Mouse (Mus musculus): ENCODE results near the gene Tenm2. TPM values are rescaled to one million over a fixed set of nuclear protein-coding genes. Genes with fewer than 3 reads are reported as not detected.

The Tenm2 gene
- polyA plus RNA-seq, 1 experiment from 2014 or later = 1.8 TPM

- WGBS = 75% methylated on average over 3 of the region's 3 CpGs
- DNase-seq (ENCODE audit: extremely low spot score, low spot score) = no peak
- no peak overlapping the region for H3K4me3 ChIP-seq
- no peaks in the 10 kb centered on the region for H3K27me3 ChIP-seq (ENCODE audit: poor library complexity, severe bottlenecking)
- H3K9me3 ChIP-seq = no peaks in the 10 kb centered on the region
- H3K27ac ChIP-seq = no peak overlapping the region
- H3K36me3 ChIP-seq (replicated peaks) = no peaks in the 10 kb centered on the region
- no peaks in the 10 kb centered on the region for H3K4me1 ChIP-seq
Measured at GRCm38 (mm10) chr11:36851690-36852089, 384.1 kb downstream of the Tenm2 start.

GRCm38 (mm10) chr11:36847451-36847850, 388.3 kb downstream of the Tenm2 start:
- no peak overlapping the region for H3K27ac ChIP-seq
- no peaks in the 10 kb centered on the region for H3K27me3 ChIP-seq (ENCODE audit: poor library complexity, severe bottlenecking)
- DNase-seq (ENCODE audit: extremely low spot score, low spot score) = no peak
- H3K36me3 ChIP-seq (replicated peaks) = no peaks in the 10 kb centered on the region
- 97% methylated on average over 6 of the region's 6 CpGs for WGBS
- no peaks in the 10 kb centered on the region for H3K4me1 ChIP-seq
- no peak overlapping the region for H3K4me3 ChIP-seq
- H3K9me3 ChIP-seq = no peaks in the 10 kb centered on the region

GRCm38 (mm10) chr11:36832855-36833254, 402.9 kb downstream of the Tenm2 start:
- H3K4me3 ChIP-seq = no peak overlapping the region
- DNase-seq (ENCODE audit: extremely low spot score, low spot score) = no peak
- no peaks in the 10 kb centered on the region for H3K4me1 ChIP-seq
- H3K9me3 ChIP-seq = no peaks in the 10 kb centered on the region
- 87% methylated on average over 4 of the region's 4 CpGs for WGBS
- no peaks in the 10 kb centered on the region for H3K36me3 ChIP-seq (replicated peaks)
- H3K27ac ChIP-seq = no peak overlapping the region
- no peaks in the 10 kb centered on the region for H3K27me3 ChIP-seq (ENCODE audit: poor library complexity, severe bottlenecking)

GRCm38 (mm10) chr11:36831511-36831910, 404.3 kb downstream of the Tenm2 start:
- no peaks in the 10 kb centered on the region for H3K4me1 ChIP-seq
- H3K27ac ChIP-seq = no peak overlapping the region
- no peak for DNase-seq (ENCODE audit: extremely low spot score, low spot score)
- H3K4me3 ChIP-seq = no peak overlapping the region
- no peaks in the 10 kb centered on the region for H3K9me3 ChIP-seq
- WGBS = 80% methylated on average over 11 of the region's 11 CpGs
- H3K36me3 ChIP-seq (replicated peaks) = no peaks in the 10 kb centered on the region
- no peaks in the 10 kb centered on the region for H3K27me3 ChIP-seq (ENCODE audit: poor library complexity, severe bottlenecking)

- no peak overlapping the region for H3K4me3 ChIP-seq
- DNase-seq (ENCODE audit: extremely low spot score, low spot score) = no peak
- H3K36me3 ChIP-seq (replicated peaks) = no peaks in the 10 kb centered on the region
- WGBS = 44% methylated on average over 7 of the region's 7 CpGs
- H3K27ac ChIP-seq = no peak overlapping the region
- no peaks in the 10 kb centered on the region for H3K9me3 ChIP-seq
- no peaks in the 10 kb centered on the region for H3K27me3 ChIP-seq (ENCODE audit: poor library complexity, severe bottlenecking)
- peaks cover 13% of the 10 kb centered on the region for H3K4me1 ChIP-seq
Measured at GRCm38 (mm10) chr11:36824666-36825065, 411.1 kb downstream of the Tenm2 start.

- Histone ChIP-seq H3K27me3 (ENCODE audit: poor library complexity, severe bottlenecking) (no peaks in the 10 kb centered on the region), H3K9me3 (no peaks in the 10 kb centered on the region), H3K4me1 (peaks cover 8% of the 10 kb centered on the region), H3K36me3 (replicated peaks) (no peaks in the 10 kb centered on the region), H3K27ac (no peak overlapping the region), H3K4me3 (no peak overlapping the region)
- no peak for DNase-seq (ENCODE audit: extremely low spot score, low spot score)
- 69% methylated on average over 1 of the region's 1 CpGs for WGBS
Measured at GRCm38 (mm10) chr11:36804615-36805014, 431.1 kb downstream of the Tenm2 start.

GRCm38 (mm10) chr11:36802208-36802631, 433.5 kb downstream of the Tenm2 start:
- no peaks in the 10 kb centered on the region for H3K27me3 ChIP-seq (ENCODE audit: poor library complexity, severe bottlenecking)
- no peak overlapping the region for H3K27ac ChIP-seq
- no peaks in the 10 kb centered on the region for H3K36me3 ChIP-seq (replicated peaks)
- peaks cover 13% of the 10 kb centered on the region for H3K4me1 ChIP-seq
- no peak for DNase-seq (ENCODE audit: extremely low spot score, low spot score)
- WGBS = 77% methylated on average over 8 of the region's 8 CpGs
- no peaks in the 10 kb centered on the region for H3K9me3 ChIP-seq
- no peak overlapping the region for H3K4me3 ChIP-seq

- no peaks in the 10 kb centered on the region for H3K9me3 ChIP-seq
- no peaks in the 10 kb centered on the region for H3K36me3 ChIP-seq (replicated peaks)
- H3K4me3 ChIP-seq = no peak overlapping the region
- DNase-seq (ENCODE audit: extremely low spot score, low spot score) = no peak
- 92% methylated on average over 4 of the region's 4 CpGs for WGBS
- peaks cover 13% of the 10 kb centered on the region for H3K4me1 ChIP-seq
- no peak overlapping the region for H3K27ac ChIP-seq
- no peaks in the 10 kb centered on the region for H3K27me3 ChIP-seq (ENCODE audit: poor library complexity, severe bottlenecking)
Measured at GRCm38 (mm10) chr11:36801683-36802082, 434.1 kb downstream of the Tenm2 start.

GRCm38 (mm10) chr11:36799409-36799808, 436.4 kb downstream of the Tenm2 start:
- Histone ChIP-seq H3K9me3 (no peaks in the 10 kb centered on the region), H3K36me3 (replicated peaks) (no peaks in the 10 kb centered on the region), H3K4me3 (no peak overlapping the region), H3K4me1 (peaks cover 13% of the 10 kb centered on the region), H3K27ac (no peak overlapping the region), H3K27me3 (ENCODE audit: poor library complexity, severe bottlenecking) (no peaks in the 10 kb centered on the region)
- DNase-seq (ENCODE audit: extremely low spot score, low spot score) = no peak
- 77% methylated on average over 8 of the region's 8 CpGs for WGBS

GRCm38 (mm10) chr11:36758009-36758408, 477.8 kb downstream of the Tenm2 start:
- no peak for DNase-seq (ENCODE audit: extremely low spot score, low spot score)
- Histone ChIP-seq H3K4me3 (no peak overlapping the region), H3K9me3 (no peaks in the 10 kb centered on the region), H3K4me1 (peaks cover 5% of the 10 kb centered on the region; the same call in 1 of the 2 replicates), H3K27ac (no peak overlapping the region), H3K36me3 (replicated peaks) (no peaks in the 10 kb centered on the region), H3K27me3 (ENCODE audit: poor library complexity, severe bottlenecking) (no peaks in the 10 kb centered on the region)
- WGBS = 85% methylated on average over 3 of the region's 3 CpGs

GRCm38 (mm10) chr11:36746286-36746685, 489.5 kb downstream of the Tenm2 start:
- no peak for DNase-seq (ENCODE audit: extremely low spot score, low spot score)
- Histone ChIP-seq H3K27me3 (ENCODE audit: poor library complexity, severe bottlenecking) (no peaks in the 10 kb centered on the region), H3K9me3 (no peaks in the 10 kb centered on the region), H3K27ac (no peak overlapping the region), H3K36me3 (replicated peaks) (no peaks in the 10 kb centered on the region), H3K4me1 (peaks cover 6% of the 10 kb centered on the region; the same call in 1 of the 2 replicates), H3K4me3 (no peak overlapping the region)
- WGBS = 79% methylated on average over 4 of the region's 4 CpGs

GRCm38 (mm10) chr11:36727800-36728199, 508.0 kb downstream of the Tenm2 start:
- 91% methylated on average over 3 of the region's 3 CpGs for WGBS
- no peaks in the 10 kb centered on the region for H3K9me3 ChIP-seq
- H3K36me3 ChIP-seq (replicated peaks) = no peaks in the 10 kb centered on the region
- H3K4me1 ChIP-seq = no peaks in the 10 kb centered on the region
- H3K27ac ChIP-seq = no peak overlapping the region
- H3K4me3 ChIP-seq = no peak overlapping the region
- H3K27me3 ChIP-seq (ENCODE audit: poor library complexity, severe bottlenecking) = no peaks in the 10 kb centered on the region
- DNase-seq (ENCODE audit: extremely low spot score, low spot score) = no peak

- DNase-seq (ENCODE audit: extremely low spot score, low spot score) = no peak
- peaks cover 29% of the 10 kb centered on the region for H3K4me1 ChIP-seq
- H3K9me3 ChIP-seq = no peaks in the 10 kb centered on the region
- H3K36me3 ChIP-seq (replicated peaks) = no peaks in the 10 kb centered on the region
- H3K4me3 ChIP-seq = no peak overlapping the region
- H3K27ac ChIP-seq = peak overlapping the region; percentile 30; the same call in 1 of the 2 replicates
- no peaks in the 10 kb centered on the region; the same call in 1 of the 2 replicates for H3K27me3 ChIP-seq (ENCODE audit: poor library complexity, severe bottlenecking)
- WGBS = 85% methylated on average over 2 of the region's 2 CpGs
Measured at GRCm38 (mm10) chr11:36702881-36703280, 532.9 kb downstream of the Tenm2 start.

- Histone ChIP-seq H3K9me3 (no peaks in the 10 kb centered on the region), H3K27me3 (ENCODE audit: poor library complexity, severe bottlenecking) (no peaks in the 10 kb centered on the region; the same call in 1 of the 2 replicates), H3K4me3 (no peak overlapping the region), H3K36me3 (replicated peaks) (no peaks in the 10 kb centered on the region), H3K4me1 (peaks cover 49% of the 10 kb centered on the region), H3K27ac (no peak overlapping the region)
- 65% methylated on average over 3 of the region's 3 CpGs for WGBS
- peak; percentile 36 for DNase-seq (ENCODE audit: extremely low spot score, low spot score)
Measured at GRCm38 (mm10) chr11:36700951-36701350, 534.8 kb downstream of the Tenm2 start.

Data from forebrain, embryonic 10.5 days (tissue).